Mouse (Mus musculus) kidney, postnatal 36 days (tissue): ENCODE measurements at regions not wholly inside any gene's neighbourhood (a gene's known extent, or its start where the extent isn't known, plus 50 kb on each side); places are given as distances from the start of the nearest gene placed in this dataset.
"Not testable (repeated sequence)": the region's sequence is repeated elsewhere in the genome, so short reads cannot be mapped to it uniquely, and the experiment has no call there.

Experiments
- DNase-seq, 2 experiments: peaks; one replicate each; pipeline ENCODE4 v3.0.0; 2021 to 2022; ENCODE audit warnings: mixed read lengths in 2 of 2

GRCm38 (mm10) chr2:171985813-171986572 is 57.3 kb downstream of the Cbln4 start:
- no peak for DNase-seq

GRCm38 (mm10) chr2:171969311-171969905 is 73.9 kb downstream of the Cbln4 start:
- no peak for DNase-seq

- DNase-seq = no peak
Observed at GRCm38 (mm10) chr2:171946569-171947250, 96.6 kb downstream of the Cbln4 start.

- no peak for DNase-seq
Observed at GRCm38 (mm10) chr2:171942671-171943070, 100.6 kb downstream of the Cbln4 start.

GRCm38 (mm10) chr2:171935646-171936325 is 107.5 kb downstream of the Cbln4 start:
- no peak for DNase-seq

- no peak for DNase-seq
Observed at GRCm38 (mm10) chr2:171920960-171921359, 122.3 kb downstream of the Cbln4 start.

GRCm38 (mm10) chr2:171887306-171887705 is 156.0 kb downstream of the Cbln4 start:
- no peak for DNase-seq

- not testable (repeated sequence) for DNase-seq
Observed at GRCm38 (mm10) chr2:171879238-171879960, 163.9 kb downstream of the Cbln4 start.

- no peak for DNase-seq
Observed at GRCm38 (mm10) chr2:171867550-171867949, 175.7 kb downstream of the Cbln4 start.

- DNase-seq = no peak
Observed at GRCm38 (mm10) chr2:171864376-171864965, 178.8 kb downstream of the Cbln4 start.

- DNase-seq = no peak
Observed at GRCm38 (mm10) chr2:171862626-171863025, 180.6 kb downstream of the Cbln4 start.

- no peak for DNase-seq
Observed at GRCm38 (mm10) chr2:171858894-171859293, 184.4 kb downstream of the Cbln4 start.

GRCm38 (mm10) chr2:171856491-171856890 is 186.8 kb downstream of the Cbln4 start:
- no peak for DNase-seq

- no peak for DNase-seq
Observed at GRCm38 (mm10) chr2:171846826-171847492, 196.3 kb downstream of the Cbln4 start.

- no peak for DNase-seq
Observed at GRCm38 (mm10) chr2:171840058-171840713, 203.1 kb downstream of the Cbln4 start.

- no peak for DNase-seq
Observed at GRCm38 (mm10) chr2:171822156-171822555, 221.1 kb downstream of the Cbln4 start.

GRCm38 (mm10) chr2:171818504-171818903 is 224.8 kb downstream of the Cbln4 start:
- no peak for DNase-seq

- DNase-seq = no peak
Observed at GRCm38 (mm10) chr2:171816685-171817419, 226.4 kb downstream of the Cbln4 start.

- no peak for DNase-seq
Observed at GRCm38 (mm10) chr2:171812701-171813100, 230.6 kb downstream of the Cbln4 start.

GRCm38 (mm10) chr2:171805376-171805775 is 237.9 kb downstream of the Cbln4 start:
- DNase-seq = peak; percentile 1 to 27
